Mouse (Mus musculus) cerebellum, adult 11 months (tissue): ENCODE results near the gene Clcn6.

ENCODE experiments used
- DNase-seq: peaks from one replicate; pipeline ENCODE4 v3.0.0; 2022

The Clcn6 gene

DNA sequence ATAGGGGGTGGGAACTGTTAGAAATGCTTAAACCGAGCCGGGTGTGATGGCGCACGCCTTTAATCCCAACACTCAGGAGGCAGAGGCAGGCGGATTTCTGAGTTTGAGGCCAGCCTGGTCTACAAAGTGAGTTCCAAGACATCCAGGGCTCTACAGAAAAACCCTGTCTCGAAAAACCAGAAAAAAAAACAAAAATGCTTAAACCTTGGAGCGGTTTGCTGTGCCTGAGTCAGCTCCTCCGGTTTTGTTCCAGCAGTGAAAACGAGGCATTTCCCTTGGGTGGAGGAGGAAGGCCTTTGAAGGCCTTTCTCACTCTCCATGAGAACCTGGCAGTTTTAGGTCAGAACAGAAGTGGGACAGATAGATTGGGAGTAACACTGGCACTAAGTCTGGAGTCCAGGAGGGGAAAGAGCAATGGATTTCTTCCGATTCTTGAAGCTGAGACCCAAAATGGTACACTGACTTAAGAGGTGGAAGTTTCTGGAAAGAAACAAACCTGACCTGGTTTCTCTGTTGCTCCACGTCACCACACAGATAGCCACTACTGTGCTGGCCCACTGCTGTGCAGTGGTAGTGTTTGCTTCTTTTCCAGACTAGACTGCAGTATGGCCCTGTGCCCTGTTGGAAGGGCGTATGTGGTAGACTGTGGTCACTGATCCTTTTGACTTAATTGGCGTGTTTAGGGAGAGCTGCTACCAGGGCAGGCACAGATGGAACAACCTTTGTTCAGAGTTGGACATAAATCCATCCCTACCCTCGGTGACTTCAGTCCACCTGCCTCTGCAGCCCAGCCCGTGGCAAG lies 1.6 kb upstream of the Clcn6 start:
- no peak for DNase-seq

DNA sequence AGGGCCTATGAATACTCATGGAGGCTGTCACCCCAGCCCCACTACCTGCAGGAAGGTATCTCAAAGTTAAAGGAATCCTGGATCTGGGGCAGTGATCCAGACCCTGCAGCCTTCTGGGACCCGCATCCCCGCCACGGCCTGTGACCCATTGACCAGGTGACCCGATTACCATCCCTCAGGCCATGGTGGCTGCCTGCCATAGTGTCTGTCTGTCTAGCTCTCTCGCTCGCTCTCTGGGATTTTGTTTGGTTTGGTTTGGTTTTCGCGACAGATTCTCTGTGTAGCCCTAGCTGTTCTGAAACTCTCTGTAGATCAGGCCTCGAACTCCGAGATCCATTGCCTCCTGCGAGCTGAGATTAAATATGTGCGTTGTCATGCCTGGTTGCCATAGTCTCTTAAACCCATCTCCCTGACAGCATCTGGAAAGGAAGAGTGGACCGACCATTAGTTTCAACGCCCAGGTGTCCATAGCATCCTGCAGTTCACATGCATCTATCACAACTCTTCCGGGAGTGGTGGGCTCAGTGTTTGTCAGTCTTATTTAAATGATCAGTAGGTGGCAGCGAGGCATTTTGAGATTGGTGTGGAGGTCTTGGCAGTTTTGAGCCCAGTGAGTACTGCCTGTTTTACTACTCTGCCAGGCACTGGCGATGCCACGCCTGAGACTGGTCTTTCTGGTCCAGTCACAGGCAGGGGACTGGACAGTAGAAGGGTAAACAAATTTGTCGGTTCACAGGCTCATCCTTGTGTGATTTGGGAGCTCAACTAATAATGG lies 820 bp upstream of the Clcn6 start:
- no peak for DNase-seq

DNA sequence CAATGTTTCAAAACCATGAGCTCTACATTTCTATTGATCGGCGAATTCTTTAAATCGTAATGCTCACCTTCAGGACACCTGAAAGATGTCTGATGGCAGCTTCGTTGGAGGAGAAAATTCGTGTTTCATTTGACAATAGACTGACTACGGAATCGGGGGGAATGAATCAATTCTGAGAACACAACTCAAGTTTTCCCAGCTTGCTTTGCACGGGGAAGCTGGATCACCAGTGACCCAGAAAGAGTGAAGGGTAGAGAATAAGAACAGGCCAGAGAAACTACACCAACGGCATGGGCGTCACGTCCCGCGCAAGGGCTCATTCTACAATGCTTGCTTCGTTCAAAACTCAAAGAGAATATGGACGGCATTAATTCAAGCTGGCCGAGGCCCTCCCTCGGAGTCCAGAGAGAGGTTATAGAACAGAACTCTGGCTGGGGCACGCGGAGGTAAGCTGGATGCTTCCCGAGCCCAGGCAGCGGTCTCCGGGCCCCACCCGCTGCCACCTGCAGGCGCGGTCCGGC lies 482 bp downstream of the Clcn6 start:
- no peak for DNase-seq

DNA sequence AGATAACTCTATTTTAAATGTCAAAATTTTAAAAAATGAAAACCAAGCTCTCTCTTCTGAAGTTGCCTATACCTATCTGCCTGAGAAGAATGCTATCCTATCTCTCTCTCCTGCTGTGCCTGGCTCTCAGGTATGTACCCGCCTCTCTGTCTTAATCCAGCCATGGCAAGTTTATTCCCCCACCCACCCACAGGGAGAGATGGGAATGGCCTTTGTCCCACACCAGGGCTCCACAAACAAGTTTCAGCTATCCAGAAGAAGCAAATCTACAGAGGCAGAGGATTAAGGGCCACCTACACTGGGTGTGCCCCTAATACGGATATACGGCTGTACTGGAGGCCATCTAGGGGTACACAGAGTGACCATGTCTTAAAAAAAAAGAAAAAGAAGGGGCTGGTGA lies 3.2 kb downstream of the Clcn6 start:
- DNase-seq = no peak

DNA sequence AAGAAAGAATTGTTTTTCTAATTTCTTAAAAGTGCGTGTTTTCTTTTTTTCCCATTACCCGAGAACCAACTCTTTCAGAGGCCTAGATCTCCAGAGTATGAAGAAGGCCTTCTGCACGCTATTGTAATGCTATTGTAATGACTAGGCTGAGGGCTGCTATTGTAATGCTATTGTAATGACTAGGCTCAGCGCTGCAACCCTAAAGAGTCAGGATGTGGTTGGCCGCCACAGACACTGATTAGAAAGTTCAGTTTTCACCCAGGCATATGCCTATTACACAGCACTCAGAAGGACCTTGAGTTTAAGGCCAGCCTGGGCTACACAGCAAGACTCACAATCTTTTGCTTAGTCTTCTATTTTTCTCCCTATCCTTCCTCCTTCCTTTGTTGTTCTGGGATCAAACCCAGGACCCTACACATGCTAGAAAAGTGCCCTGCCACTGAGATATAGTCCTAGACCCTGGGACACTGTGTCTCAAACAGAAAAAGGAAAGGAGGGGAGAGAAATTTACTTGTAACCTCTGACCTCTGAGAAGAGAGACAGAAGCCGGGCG lies 4.7 kb downstream of the Clcn6 start:
- no peak for DNase-seq

DNA sequence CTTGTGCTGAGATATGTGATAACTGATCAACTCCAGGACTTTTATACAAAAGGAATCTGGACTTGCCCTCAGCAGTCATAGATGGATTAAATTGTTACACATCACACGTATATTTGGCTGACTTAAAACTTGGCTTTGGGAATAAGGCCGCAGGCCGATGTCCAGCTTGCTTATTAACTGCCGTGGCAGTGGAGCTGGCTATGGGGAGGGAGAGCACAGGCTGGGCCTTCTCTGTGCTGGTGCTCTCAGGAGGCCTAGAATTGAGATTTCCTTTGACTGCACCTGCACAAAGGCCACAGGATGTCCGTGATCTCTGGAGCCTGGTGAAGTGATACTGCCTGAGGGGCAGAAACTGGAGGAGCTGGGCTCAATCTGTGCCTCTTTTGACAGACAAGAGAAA lies 8.1 kb downstream of the Clcn6 start:
- DNase-seq = no peak

DNA sequence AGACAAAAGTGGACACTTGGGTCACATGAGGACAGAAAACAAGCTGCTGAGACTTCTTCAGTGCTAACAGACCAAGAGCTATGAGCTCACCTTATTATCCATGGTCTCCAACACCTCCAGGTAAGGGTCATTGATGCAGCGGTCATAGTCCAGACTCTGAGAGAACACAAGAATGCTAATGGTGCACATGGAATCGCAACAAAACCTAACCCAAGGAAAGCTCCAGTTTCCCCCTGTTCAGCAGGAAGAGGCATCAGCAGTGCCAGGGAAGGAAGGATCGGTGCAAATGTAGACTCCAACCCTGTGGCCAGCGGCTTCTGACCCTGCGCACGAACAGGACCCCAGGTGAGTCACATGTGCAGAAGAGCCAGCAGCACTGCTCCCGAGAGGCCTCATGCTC lies 9.3 kb downstream of the Clcn6 start:
- no peak for DNase-seq

DNA sequence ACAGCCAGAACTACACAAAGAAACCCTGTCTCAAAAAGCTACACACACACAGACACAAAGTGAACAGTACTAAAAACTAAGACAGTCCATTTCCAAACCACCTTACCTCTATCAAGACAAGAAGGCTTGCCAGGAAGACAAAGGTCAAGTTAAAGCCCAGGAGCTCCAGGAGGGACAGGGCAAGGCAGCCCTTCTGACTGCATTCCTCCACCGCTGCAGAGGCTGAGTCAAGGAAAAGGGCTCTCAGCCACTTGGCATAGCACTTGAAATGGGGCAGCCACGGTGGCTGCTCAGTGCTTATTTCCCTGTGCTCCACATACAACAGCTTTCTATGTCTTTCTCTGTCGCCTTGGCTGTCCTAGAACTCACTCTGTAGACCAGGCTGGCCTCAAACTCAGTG lies 14.6 kb downstream of the Clcn6 start:
- DNase-seq = no peak

DNA sequence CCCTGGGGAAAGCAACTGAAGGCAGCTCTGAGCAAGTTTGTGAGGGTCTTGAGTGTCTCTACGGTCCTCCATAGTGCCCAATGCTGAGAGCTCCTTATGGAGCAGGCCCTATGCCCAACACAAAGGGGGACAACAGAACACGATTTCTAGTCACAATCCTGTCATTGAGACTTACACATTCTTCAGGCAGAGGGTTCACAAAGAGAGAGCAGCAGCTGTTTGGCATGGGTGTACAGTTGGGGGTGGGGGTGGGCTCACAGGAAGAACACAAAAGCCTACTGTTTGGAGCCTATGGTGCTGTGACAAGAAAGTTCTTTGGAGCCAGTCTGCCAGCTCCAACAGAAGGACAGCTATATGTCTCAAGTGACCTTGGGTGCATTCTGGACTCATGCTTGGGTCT lies 20.2 kb downstream of the Clcn6 start:
- no peak for DNase-seq

DNA sequence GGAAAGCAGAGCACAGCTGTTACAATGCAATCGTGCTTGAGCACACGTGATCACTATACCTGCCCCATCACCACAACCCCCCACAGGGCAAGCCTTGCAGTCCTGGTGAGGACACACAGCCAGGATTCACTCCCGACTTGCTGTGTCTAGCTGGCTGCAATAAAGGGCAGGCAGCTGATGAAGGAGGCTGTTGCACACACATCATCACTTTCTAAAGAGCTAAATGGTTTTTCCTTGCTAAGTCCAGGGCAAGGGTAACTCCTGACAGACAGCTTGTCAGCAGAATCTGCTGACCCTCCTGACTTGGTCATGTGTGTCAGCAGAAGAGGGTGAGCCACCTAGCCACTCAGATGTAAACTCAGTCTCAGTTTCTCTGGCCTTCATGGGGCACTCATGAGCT lies 21.6 kb downstream of the Clcn6 start:
- DNase-seq = no peak

DNA sequence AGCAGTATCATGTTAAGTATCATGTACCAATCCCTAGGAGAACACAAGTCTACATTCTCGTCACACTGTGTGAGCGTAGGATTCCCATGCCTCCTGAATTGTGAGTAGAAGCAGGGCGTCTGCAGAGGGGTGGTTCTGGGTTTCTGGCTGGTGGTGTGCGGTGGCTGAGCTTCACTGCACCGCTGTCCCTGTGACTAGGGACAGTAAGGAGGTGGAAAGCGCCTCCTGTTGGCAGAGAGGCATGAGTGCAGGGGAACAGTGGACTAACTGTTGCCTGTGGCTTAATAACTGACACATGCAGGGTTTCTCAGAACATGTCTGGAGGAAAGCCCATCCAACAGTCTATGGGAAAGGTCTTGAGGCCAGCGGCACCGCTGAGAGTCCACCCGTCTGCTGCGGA lies 23.2 kb downstream of the Clcn6 start:
- DNase-seq = no peak

DNA sequence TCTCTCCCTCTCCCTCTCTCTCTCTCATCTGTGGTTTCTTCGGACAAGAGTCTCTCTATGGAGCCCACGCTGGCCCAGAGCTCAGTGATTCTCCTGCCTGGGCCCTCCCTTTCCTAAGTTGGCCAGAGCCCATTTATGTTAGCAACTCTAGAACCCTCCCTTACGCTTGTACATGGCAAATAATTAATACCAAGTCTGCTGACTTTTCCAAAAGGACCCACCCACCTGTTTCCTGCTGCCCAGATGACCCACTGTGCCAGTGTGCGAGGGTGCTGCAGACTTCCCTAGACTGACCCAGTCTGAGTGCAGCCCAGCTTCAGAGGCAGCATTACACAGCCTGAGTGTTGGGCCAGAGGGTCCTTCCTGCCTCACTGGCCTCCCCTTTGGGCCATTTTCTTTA lies 26.4 kb downstream of the Clcn6 start:
- DNase-seq = no peak

DNA sequence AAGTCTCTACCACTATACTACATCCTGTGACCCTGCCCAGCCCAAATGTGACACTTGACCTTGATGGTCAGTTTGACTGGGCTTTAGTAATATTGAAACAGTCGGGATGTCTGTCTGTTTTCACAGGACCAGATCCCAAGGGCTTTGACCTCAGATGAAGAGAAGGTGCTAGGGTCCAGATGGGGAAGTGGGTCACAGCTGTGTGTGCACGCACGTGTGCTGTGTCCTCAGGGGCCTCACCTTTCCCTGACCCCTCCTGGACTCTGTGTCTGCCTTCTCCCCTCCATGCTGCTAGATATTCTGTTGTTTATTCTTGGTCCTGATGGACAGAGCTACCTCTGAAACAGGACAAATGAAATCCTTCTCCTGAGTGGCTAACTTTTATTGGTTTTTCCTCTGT lies 27.3 kb downstream of the Clcn6 start:
- DNase-seq = no peak

DNA sequence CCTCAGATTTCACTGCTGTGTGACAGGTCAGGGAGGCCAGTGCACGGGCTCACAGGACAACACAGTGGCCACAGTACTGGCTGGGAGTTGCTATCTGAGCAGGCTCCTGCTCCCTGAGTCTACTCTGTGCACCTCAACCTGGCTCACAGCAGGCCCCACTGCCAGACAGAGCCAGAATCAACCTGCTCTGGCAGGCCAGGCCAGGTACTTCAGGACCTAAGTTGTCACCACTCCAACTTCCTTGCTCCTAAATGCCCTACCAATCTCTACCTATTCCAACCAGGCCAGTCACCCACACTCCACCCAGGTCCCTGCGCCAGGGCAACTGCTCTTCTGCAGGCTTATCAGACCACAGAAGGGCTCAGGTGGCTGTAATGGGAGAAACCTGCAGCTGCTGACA lies 29.0 kb downstream of the Clcn6 start:
- no peak for DNase-seq

DNA sequence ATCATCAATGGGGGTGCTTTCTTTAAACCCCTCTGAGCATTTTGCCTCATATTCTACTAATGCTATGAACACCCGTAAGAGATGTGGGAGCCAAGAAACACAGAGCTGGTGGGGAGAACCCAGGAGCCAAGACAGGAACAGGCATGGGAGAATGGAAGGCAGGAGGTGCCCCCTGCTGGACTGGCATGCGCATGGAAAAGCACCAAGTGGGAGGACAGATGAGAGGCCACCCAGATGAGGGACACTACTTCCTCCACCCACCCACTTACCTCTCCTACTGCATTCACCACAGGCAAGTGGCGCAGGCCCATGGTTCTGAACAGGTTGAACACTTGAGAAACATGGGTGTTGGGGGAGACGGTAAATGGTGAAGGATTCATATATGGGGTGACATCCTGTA lies 30.2 kb downstream of the Clcn6 start:
- DNase-seq = no peak

DNA sequence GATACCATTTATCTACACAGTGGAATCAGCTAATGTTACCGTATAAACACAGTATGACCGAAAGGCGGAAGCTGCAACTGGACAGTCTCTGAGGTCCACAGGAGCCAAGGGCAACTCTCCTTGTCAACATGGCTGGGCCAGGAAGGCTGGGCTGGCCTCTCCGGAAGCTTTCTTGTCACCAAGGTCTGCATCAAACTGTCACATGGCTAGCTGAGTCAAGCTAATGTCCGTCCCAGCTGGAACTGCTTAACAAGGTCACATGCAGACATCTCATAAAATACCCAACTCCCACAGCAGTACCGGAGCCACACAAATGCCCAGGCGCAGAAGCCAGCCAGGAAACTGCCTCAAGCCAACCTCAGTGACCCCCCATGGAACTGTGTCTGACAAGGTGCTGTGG lies 34.3 kb downstream of the Clcn6 start:
- DNase-seq = no peak

DNA sequence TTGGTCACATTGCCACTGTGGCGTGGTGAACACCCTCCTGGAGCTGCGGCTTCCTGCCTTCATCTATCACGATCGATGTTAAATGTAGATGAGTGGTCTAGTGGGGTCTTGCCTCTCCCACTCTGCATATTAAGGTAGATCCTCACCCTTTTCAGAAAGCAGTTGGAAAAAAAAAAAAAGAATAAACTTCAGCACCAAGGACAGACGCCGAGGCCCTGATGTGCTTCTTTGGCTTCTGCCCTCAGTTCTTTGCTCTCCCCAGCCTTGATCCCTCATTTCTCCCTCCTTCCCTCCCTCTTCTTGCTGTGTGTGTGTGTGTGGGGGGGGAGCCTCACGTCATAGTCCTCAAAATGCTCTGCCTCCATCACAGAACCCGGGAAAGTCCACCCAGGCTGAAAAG lies 36.8 kb downstream of the Clcn6 start:
- DNase-seq = no peak

DNA sequence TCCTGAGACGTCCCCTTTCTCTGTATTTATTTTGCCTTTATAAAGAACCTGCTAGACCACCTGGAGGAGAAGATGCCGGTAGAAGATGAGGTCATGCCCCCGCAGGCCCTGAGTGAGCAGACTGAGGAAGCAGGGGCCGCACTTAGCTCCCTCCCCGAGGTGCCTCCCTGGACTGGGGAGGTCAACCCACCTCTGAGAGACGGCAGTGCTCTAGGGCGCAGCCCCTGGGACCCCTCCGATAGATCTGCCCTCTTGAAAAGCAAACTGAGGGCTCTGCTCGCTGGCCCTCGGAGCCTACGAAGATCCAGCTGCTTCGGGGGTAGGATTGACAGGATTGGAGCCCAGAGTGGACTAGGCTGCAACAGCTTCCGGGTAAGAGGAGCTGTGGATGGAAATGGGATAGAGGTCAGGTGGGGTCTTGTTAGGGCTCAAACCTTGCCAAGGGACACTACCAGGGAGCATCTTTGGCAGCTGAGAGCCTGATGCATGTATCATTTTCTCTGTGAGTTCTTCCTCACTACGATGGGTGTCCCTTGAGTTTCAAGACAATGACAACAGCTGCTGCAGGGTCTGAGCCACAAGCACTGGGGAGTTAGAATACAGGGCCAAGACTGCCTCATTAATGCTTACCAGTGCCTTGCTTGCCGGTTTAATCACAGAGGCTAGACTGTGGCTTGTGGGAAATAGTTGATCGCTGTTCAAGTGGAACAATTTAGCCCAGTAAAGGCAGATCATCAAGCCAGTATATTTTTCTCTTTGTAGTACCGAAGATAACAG lies 37.4 kb downstream of the Clcn6 start:
- DNase-seq = no peak

DNA sequence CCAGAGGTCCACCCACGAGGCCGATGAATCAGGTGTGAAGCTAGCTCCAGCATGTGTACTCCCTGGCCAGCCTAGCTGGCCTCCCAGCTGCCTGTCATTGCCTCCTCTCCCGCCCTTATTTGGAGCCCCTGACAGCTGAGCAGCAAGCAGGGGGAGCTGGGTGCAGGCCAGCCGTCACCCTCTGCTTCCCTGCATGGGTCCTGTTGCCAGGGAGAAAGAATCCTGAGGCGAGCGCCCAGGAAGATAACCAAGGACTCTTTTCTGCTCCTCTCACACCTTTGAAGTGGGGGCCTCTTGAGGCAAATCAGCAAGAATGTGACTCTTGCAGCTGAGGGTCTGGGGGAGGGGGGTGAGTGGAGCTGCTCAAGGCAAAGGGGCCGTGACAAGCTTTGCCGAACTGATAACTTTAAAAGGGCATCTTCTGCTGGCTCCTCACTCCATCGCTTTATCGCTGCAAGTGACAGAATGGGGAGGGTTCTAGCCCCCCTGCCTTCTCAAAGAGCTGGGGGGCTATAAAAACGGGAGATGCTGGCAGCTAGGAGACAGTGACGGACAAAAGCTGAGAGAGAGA lies 38.3 kb downstream of the Clcn6 start, which contains the start of gene Nppa:
TSS of gene Nppa (plus strand) at position 521 of the 571 bp plus-strand sequence.
- no peak for DNase-seq

DNA sequence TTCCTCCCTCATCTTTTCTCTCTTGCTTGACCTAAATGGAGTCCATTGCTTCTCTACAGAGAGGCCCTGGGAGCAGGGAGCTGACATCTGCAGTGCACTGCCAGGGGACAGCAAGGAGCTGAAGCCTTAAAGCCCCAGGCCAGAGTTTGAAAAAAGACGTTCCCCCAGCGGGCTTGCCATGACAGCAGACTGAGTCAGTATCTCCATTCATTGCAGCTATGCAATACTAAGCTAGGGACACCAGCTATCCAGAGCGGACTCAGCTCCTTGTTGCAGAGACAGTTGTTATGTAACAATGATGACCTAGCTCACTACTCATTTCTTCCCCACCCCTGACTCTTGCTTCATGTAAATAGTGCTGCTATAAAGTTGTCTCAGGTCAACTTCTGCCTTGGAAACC lies 43.3 kb downstream of the Clcn6 start:
- DNase-seq = no peak

DNA sequence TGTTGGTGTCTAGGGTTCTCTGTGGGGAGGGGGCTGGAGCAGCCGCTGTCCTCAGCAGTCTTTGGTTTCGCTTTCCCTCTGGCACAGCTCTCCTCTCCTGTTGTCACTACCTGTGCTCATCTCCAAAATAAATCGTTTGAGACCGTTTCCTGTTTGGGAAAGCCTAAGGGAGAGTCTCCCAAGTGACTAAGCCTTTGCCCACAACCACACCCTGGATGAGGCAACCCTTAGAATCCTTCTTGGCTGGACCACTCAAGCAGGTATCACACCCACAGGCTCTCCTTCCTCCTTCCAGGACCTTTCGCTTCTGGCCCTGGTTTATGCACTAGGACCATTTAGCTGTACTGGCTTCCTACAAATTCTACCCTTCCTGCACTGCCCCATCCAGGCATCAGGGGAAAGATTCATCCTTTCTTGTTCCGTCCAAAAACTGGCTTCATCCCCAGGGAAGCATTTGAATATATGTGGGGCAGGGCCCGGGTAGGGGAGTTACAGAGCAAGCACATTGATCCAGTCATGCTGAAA lies 45.0 kb downstream of the Clcn6 start:
- no peak for DNase-seq
